Mouse (Mus musculus) embryonic stem cell, embryonic (primary cell): ENCODE measurements around the gene Slc41a2.

Experiments used
- CTCF ChIA-PET, 4 experiments: fragments of 300-600 bp in 2 of 4; fragments of 350-600 bp in 2 of 4; sonication (Branson Sonifier 250); formaldehyde crosslinking; loops; one replicate each; lab custom pipeline; 2022; ENCODE audit warnings: inconsistent platforms in 2 of 4; lab: Charles Lee
- POLR2A ChIA-PET, 4 experiments: fragments of 300-600 bp in 2 of 4; fragments of 350-600 bp in 2 of 4; sonication (Branson Sonifier 250); formaldehyde crosslinking; loops; one replicate each; lab custom pipeline; 2022; ENCODE audit warnings: antibody characterized with exemption in 4 of 4, inconsistent platforms in 1 of 4; lab: Charles Lee

The Slc41a2 gene

GRCm38 (mm10) chr10:83332581-83332980 lies 5.1 kb downstream of the Slc41a2 start:
- POLR2A ChIA-PET = interaction anchor here in 3 of 4 experiments (0.5 to 2.4 kb wide), 13 partner anchors 9 to 474 kb away, joined by 3 to 9 read pairs (median 4); no protein-coding TSS in a partner anchor
- CTCF ChIA-PET = no interaction called here

GRCm38 (mm10) chr10:83331811-83332210 lies 5.9 kb downstream of the Slc41a2 start:
- CTCF ChIA-PET = no interaction called here

GRCm38 (mm10) chr10:83330336-83330735 lies 7.3 kb downstream of the Slc41a2 start:
- POLR2A ChIA-PET = interaction anchor here in 2 of 4 experiments (0.8 to 2.5 kb wide), 5 partner anchors 12 to 429 kb away, joined by 3 to 11 read pairs (median 5); partner anchors contain the start of gene D10Wsu102e (in 2 of the 2)
- CTCF ChIA-PET = no interaction called here

More at GRCm38 (mm10) chr10:83331811-83332210, 5.9 kb downstream of the Slc41a2 start:
- POLR2A ChIA-PET = interaction anchor here in 3 of 4 experiments (0.6 to 2.4 kb wide), 5 partner anchors 9 to 708 kb away, joined by 3 to 6 read pairs (median 5); partner anchors contain the start of gene D10Wsu102e (in 1 of the 3)

- ChIA-PET POLR2A (interaction anchor here in 2 of 4 experiments (0.8 to 2.5 kb wide), 5 partner anchors 9 to 31 kb away, joined by 3 to 11 read pairs (median 7); partner anchors contain the start of genes D10Wsu102e (in 1 of the 2) and Slc41a2 (in 1 of the 2)), CTCF (interaction anchor here in 1 of 4 experiments (0.5 kb wide), 1 partner anchor 1104 kb away, joined by 11 read pairs; no protein-coding TSS in a partner anchor)
These were observed 8.9 kb downstream of the Slc41a2 start for GRCm38 (mm10) chr10:83328791-83329190.

GRCm38 (mm10) chr10:83326648-83327285 lies 10.9 kb downstream of the Slc41a2 start:
- POLR2A ChIA-PET = interaction anchor here in 1 of 4 experiments (1.9 kb wide), 1 partner anchor 33 kb away, joined by 5 read pairs; the partner anchor contains the start of gene D10Wsu102e
- CTCF ChIA-PET = no interaction called here

GRCm38 (mm10) chr10:83325903-83326302 lies 11.8 kb downstream of the Slc41a2 start:
- CTCF ChIA-PET = interaction anchor here in 1 of 4 experiments (0.6 kb wide), 1 partner anchor 50 kb away, joined by 3 read pairs; no protein-coding TSS in a partner anchor
- POLR2A ChIA-PET = interaction anchor here in 1 of 4 experiments (0.6 to 1.9 kb wide), 3 partner anchors 16 to 475 kb away, joined by 3 to 5 read pairs (median 4); partner anchors contain the start of gene D10Wsu102e

- ChIA-PET CTCF (no interaction called here), POLR2A (interaction anchor here in 1 of 4 experiments (1.5 to 1.9 kb wide), 2 partner anchors 17 to 35 kb away, joined by 4 to 5 read pairs; partner anchors contain the start of gene D10Wsu102e)
These were observed 12.8 kb downstream of the Slc41a2 start for GRCm38 (mm10) chr10:83324871-83325270.

- CTCF ChIA-PET = no interaction called here
- POLR2A ChIA-PET = interaction anchor here in 3 of 4 experiments (0.7 to 2.0 kb wide), 6 partner anchors 9 to 37 kb away, joined by 4 to 7 read pairs (median 4); partner anchors contain the start of gene D10Wsu102e (in 1 of the 3)
These were observed 15.1 kb downstream of the Slc41a2 start for GRCm38 (mm10) chr10:83322551-83323100.

GRCm38 (mm10) chr10:83321528-83321927 lies 16.2 kb downstream of the Slc41a2 start:
- CTCF ChIA-PET = no interaction called here
- POLR2A ChIA-PET = interaction anchor here in 1 of 4 experiments (1.9 kb wide), 1 partner anchor 19 kb away, joined by 4 read pairs; no protein-coding TSS in a partner anchor

GRCm38 (mm10) chr10:83320870-83321269 lies 16.8 kb downstream of the Slc41a2 start:
- POLR2A ChIA-PET = interaction anchor here in 1 of 4 experiments (1.9 kb wide), 1 partner anchor 19 kb away, joined by 4 read pairs; no protein-coding TSS in a partner anchor

GRCm38 (mm10) chr10:83320396-83320795 lies 17.3 kb downstream of the Slc41a2 start:
- CTCF ChIA-PET = no interaction called here
- POLR2A ChIA-PET = interaction anchor here in 1 of 4 experiments (1.9 kb wide), 1 partner anchor 20 kb away, joined by 4 read pairs; no protein-coding TSS in a partner anchor

More at GRCm38 (mm10) chr10:83320870-83321269, 16.8 kb downstream of the Slc41a2 start:
- CTCF ChIA-PET = no interaction called here

- ChIA-PET POLR2A (interaction anchor here in 1 of 4 experiments (0.7 kb wide), 1 partner anchor 1313 kb away, joined by 3 read pairs; no protein-coding TSS in a partner anchor), CTCF (no interaction called here)
These were observed 24.6 kb downstream of the Slc41a2 start for GRCm38 (mm10) chr10:83313033-83313432.

GRCm38 (mm10) chr10:83310356-83310755 lies 27.3 kb downstream of the Slc41a2 start:
- ChIA-PET POLR2A (no interaction called here), CTCF (no interaction called here)

- CTCF ChIA-PET = no interaction called here
- POLR2A ChIA-PET = no interaction called here
These were observed 36.0 kb downstream of the Slc41a2 start for GRCm38 (mm10) chr10:83301687-83302086.

GRCm38 (mm10) chr10:83301054-83301453 lies 36.6 kb downstream of the Slc41a2 start:
- POLR2A ChIA-PET = no interaction called here
- CTCF ChIA-PET = no interaction called here

GRCm38 (mm10) chr10:83297017-83297416 lies 40.7 kb downstream of the Slc41a2 start:
- ChIA-PET POLR2A (no interaction called here), CTCF (no interaction called here)

- POLR2A ChIA-PET = interaction anchor here in 2 of 4 experiments (0.5 to 1.4 kb wide), 5 partner anchors 11 to 423 kb away, joined by 3 to 4 read pairs (median 3); no protein-coding TSS in a partner anchor
- CTCF ChIA-PET = interaction anchor here in 3 of 4 experiments (0.6 to 1.4 kb wide), 5 partner anchors 29 to 384 kb away, joined by 3 to 10 read pairs (median 3); no protein-coding TSS in a partner anchor
These were observed 42.9 kb downstream of the Slc41a2 start for GRCm38 (mm10) chr10:83294746-83295145.

- ChIA-PET POLR2A (interaction anchor here in 1 of 4 experiments (0.5 kb wide), 1 partner anchor 176 kb away, joined by 6 read pairs; no protein-coding TSS in a partner anchor), CTCF (no interaction called here)
These were observed 44.3 kb downstream of the Slc41a2 start for GRCm38 (mm10) chr10:83293352-83293751.

- CTCF ChIA-PET = no interaction called here
- POLR2A ChIA-PET = no interaction called here
These were observed 46.0 kb downstream of the Slc41a2 start for GRCm38 (mm10) chr10:83291731-83292130.
